Mouse (Mus musculus) liver, embryonic 14.5 days (tissue): Measurements from ENCODE around the gene Olfr372.

Source experiments
- CTCF ChIP-seq: IDR thresholded peaks from 2 replicates; pipeline ENCODE4 v1.5.1; 2016; ENCODE audit warnings: antibody characterized with exemption, low read depth, control low read depth
- EP300 ChIP-seq: IDR thresholded peaks from 2 replicates; pipeline ENCODE4 v1.6.1; 2016; ENCODE audit warnings: antibody characterized with exemption, low read depth

GRCm38 (mm10) chr8:72008134-72008641, 32.8 kb upstream of the Olfr372 start:
- TF ChIP-seq CTCF (no peak), EP300 (no peak)
